Comparison of ENCODE assay signal across 6 mouse cellular contexts in the genomic region with DNA sequence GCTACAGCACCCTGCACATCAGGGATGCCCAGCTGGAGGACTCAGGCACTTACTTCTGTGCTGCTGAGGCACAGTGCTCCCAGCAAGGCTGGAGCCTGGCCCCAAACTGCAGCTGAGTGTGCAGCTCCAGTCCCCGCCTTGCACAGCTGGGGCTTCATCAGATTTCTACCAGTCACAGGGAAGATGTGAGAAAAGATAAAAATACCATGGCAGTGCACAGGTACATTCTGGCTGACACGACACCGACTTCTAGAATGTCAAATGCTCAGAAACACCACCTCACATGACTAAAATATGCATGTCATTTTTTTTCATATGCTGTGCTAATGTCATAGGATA.
ATAC-seq lines count a peak whose summit lies in the region.
"Not testable (repeated sequence)": the region's sequence is repeated elsewhere in the genome, so short reads cannot be mapped to it uniquely, and the experiment has no call there.

No protein-coding gene starts in this region.

- peak; percentile 43; the same call in 1 of the 2 replicates for ATAC-seq in forebrain, embryonic 16.5 days
- peak; percentile 46; the same call in 1 of the 2 replicates for ATAC-seq in hindbrain, embryonic 13.5 days (ENCODE audit: low FRiP score)
- ATAC-seq in hindbrain, embryonic 16.5 days: peak; percentile 58; the same call in 1 of the 2 replicates
- 0 out of 2 replicates have a peak, but pooled peaks have one; percentile 24 for ATAC-seq in midbrain, embryonic 13.5 days
- ATAC-seq in midbrain, embryonic 16.5 days: peak; percentile 84
- 0 out of 2 replicates have a peak, but pooled peaks have one; percentile 27 for ATAC-seq in neural tube, embryonic 13.5 days (ENCODE audit: low read depth)

- H3K4me3 ChIP-seq in forebrain, embryonic 16.5 days (replicated peaks; ENCODE audit: low read length); hindbrain, embryonic 13.5 days; hindbrain, embryonic 16.5 days (ENCODE audit: low read length); midbrain, embryonic 13.5 days (replicated peaks); midbrain, embryonic 16.5 days (ENCODE audit: low read depth, low read length); neural tube, embryonic 13.5 days: not testable (repeated sequence)

- not testable (repeated sequence) for H3K4me2 ChIP-seq in forebrain, embryonic 16.5 days (ENCODE audit: low read length); hindbrain, embryonic 13.5 days; hindbrain, embryonic 16.5 days (ENCODE audit: low read length); midbrain, embryonic 13.5 days (replicated peaks); midbrain, embryonic 16.5 days (ENCODE audit: low read length); neural tube, embryonic 13.5 days

- not testable (repeated sequence) for H3K4me1 ChIP-seq in forebrain, embryonic 16.5 days (replicated peaks; ENCODE audit: control insufficient read depth, insufficient read depth, low read length); hindbrain, embryonic 13.5 days (replicated peaks); hindbrain, embryonic 16.5 days (ENCODE audit: control insufficient read depth, insufficient read depth, low read depth, low read length); midbrain, embryonic 13.5 days (replicated peaks); midbrain, embryonic 16.5 days (ENCODE audit: control insufficient read depth, insufficient read depth, low read length); neural tube, embryonic 13.5 days (replicated peaks)

- H3K36me3 ChIP-seq in forebrain, embryonic 16.5 days (ENCODE audit: control insufficient read depth, insufficient read depth); hindbrain, embryonic 13.5 days; hindbrain, embryonic 16.5 days (ENCODE audit: control insufficient read depth, insufficient read depth, low read length); midbrain, embryonic 13.5 days; midbrain, embryonic 16.5 days (ENCODE audit: control insufficient read depth, insufficient read depth, low read length); neural tube, embryonic 13.5 days: not testable (repeated sequence)

- not testable (repeated sequence) for H3K9me3 ChIP-seq in forebrain, embryonic 16.5 days (ENCODE audit: control insufficient read depth, low read length); hindbrain, embryonic 13.5 days; hindbrain, embryonic 16.5 days (ENCODE audit: control insufficient read depth, low read length); midbrain, embryonic 13.5 days; midbrain, embryonic 16.5 days (replicated peaks; ENCODE audit: control insufficient read depth, low read length, poor library complexity, severe bottlenecking); neural tube, embryonic 13.5 days

- H3K27ac ChIP-seq in forebrain, embryonic 16.5 days (ENCODE audit: low read length); hindbrain, embryonic 13.5 days; hindbrain, embryonic 16.5 days (ENCODE audit: low read depth, low read length); midbrain, embryonic 13.5 days; midbrain, embryonic 16.5 days (ENCODE audit: low read length); neural tube, embryonic 13.5 days (replicated peaks): not testable (repeated sequence)

- WGBS in forebrain, embryonic 16.5 days: no CpG with 5 or more reads among the region's 3 CpGs
- no CpG with 5 or more reads among the region's 3 CpGs for WGBS in hindbrain, embryonic 13.5 days
- WGBS in hindbrain, embryonic 16.5 days: no CpG with 5 or more reads among the region's 3 CpGs
- no CpG with 5 or more reads among the region's 3 CpGs for WGBS in midbrain, embryonic 13.5 days
- no CpG with 5 or more reads among the region's 3 CpGs for WGBS in midbrain, embryonic 16.5 days
- no CpG with 5 or more reads among the region's 3 CpGs for WGBS in neural tube, embryonic 13.5 days

- not testable (repeated sequence) for H3K27me3 ChIP-seq in forebrain, embryonic 16.5 days (replicated peaks; ENCODE audit: control insufficient read depth, insufficient read depth, low read length); hindbrain, embryonic 13.5 days; hindbrain, embryonic 16.5 days (replicated peaks; ENCODE audit: control insufficient read depth, insufficient read depth, low read length); midbrain, embryonic 13.5 days; midbrain, embryonic 16.5 days (ENCODE audit: control insufficient read depth, insufficient read depth, low read depth, low read length); neural tube, embryonic 13.5 days

- H3K9ac ChIP-seq in forebrain, embryonic 16.5 days (replicated peaks; ENCODE audit: low read depth, low read length); hindbrain, embryonic 13.5 days; hindbrain, embryonic 16.5 days (ENCODE audit: low read depth, low read length); midbrain, embryonic 13.5 days (replicated peaks); midbrain, embryonic 16.5 days (ENCODE audit: low read depth, low read length); neural tube, embryonic 13.5 days: not testable (repeated sequence)

Comparison
In these comparisons a context has a peak if more than half of its experiments do, and no peak if none do; other contexts are left out.
1. ATAC-seq: peak in every context shown above with its lines; median percentile 84 in midbrain, embryonic 16.5 days; 58 in hindbrain, embryonic 16.5 days; 46 in hindbrain, embryonic 13.5 days; 43 in forebrain, embryonic 16.5 days; 27 in neural tube, embryonic 13.5 days; 24 in midbrain, embryonic 13.5 days.